Mouse (Mus musculus) cerebellum, adult 18-20 months (tissue): ENCODE measurements around the gene Gm39566.
A peak's percentile ranks its signal among the peaks of the same experiment; 100 is the strongest.

Experiments used
- DNase-seq, 2 experiments: peaks; one replicate each; pipeline ENCODE4 v3.0.0; 2021

The Gm39566 gene

GRCm38 (mm10) chr11:69833554-69833953, 18.5 kb upstream of the Gm39566 start:
- DNase-seq = no peak

GRCm38 (mm10) chr11:69828832-69829231, 13.7 kb upstream of the Gm39566 start:
- no peak for DNase-seq

GRCm38 (mm10) chr11:69823456-69823855, 8.4 kb upstream of the Gm39566 start:
- DNase-seq = no peak

GRCm38 (mm10) chr11:69822080-69822479, 7.0 kb upstream of the Gm39566 start, which contains the start of gene Spem1:
Gene Spem1 (minus strand): TSS chr11:69822180.
- DNase-seq = no peak

GRCm38 (mm10) chr11:69818871-69819270, 3.8 kb upstream of the Gm39566 start:
- no peak for DNase-seq

GRCm38 (mm10) chr11:69818365-69818764, 3.3 kb upstream of the Gm39566 start, which contains the start of gene Spem2:
Gene Spem2 (minus strand): TSS chr11:69818465.
- DNase-seq = no peak

GRCm38 (mm10) chr11:69816520-69816919, 1.4 kb upstream of the Gm39566 start:
- DNase-seq = no peak

GRCm38 (mm10) chr11:69810280-69810679, 4.8 kb downstream of the Gm39566 start:
- no peak for DNase-seq

GRCm38 (mm10) chr11:69807641-69808040, 7.5 kb downstream of the Gm39566 start:
- no peak for DNase-seq

- no peak for DNase-seq
Measured at GRCm38 (mm10) chr11:69806378-69806777, 8.7 kb downstream of the Gm39566 start.

- DNase-seq = no peak
Measured at GRCm38 (mm10) chr11:69804972-69805909, 9.9 kb downstream of the Gm39566 start, which contains the start of gene Tmem102. Gene Tmem102 (minus strand): TSS chr11:69805624.

- no peak for DNase-seq
Measured at GRCm38 (mm10) chr11:69804652-69804940, 10.5 kb downstream of the Gm39566 start.

- peak; percentile 50 to 65 for DNase-seq
Measured at GRCm38 (mm10) chr11:69803786-69804651, 11.1 kb downstream of the Gm39566 start.

GRCm38 (mm10) chr11:69803328-69803727, 11.8 kb downstream of the Gm39566 start:
- DNase-seq = peak in 1 of 2 experiments; percentile 31

GRCm38 (mm10) chr11:69802648-69803105, 12.4 kb downstream of the Gm39566 start:
- peak; percentile 58 to 64 for DNase-seq

- peak in 1 of 2 experiments; percentile 19 for DNase-seq
Measured at GRCm38 (mm10) chr11:69801379-69801977, 13.6 kb downstream of the Gm39566 start, which contains the start of gene Fgf11. Gene Fgf11 (minus strand): TSS chr11:69801857.

- DNase-seq = peak in 1 of 2 experiments; percentile 35
Measured at GRCm38 (mm10) chr11:69800392-69801197, 14.5 kb downstream of the Gm39566 start.

- DNase-seq = peak in 1 of 2 experiments; percentile 30
Measured at GRCm38 (mm10) chr11:69800138-69800391, 15.0 kb downstream of the Gm39566 start.

GRCm38 (mm10) chr11:69799394-69800137, 15.5 kb downstream of the Gm39566 start:
- DNase-seq = no peak

GRCm38 (mm10) chr11:69797924-69798323, 17.2 kb downstream of the Gm39566 start:
- DNase-seq = no peak

- DNase-seq = no peak
Measured at GRCm38 (mm10) chr11:69795983-69796435, 19.1 kb downstream of the Gm39566 start.
